Mouse (Mus musculus) cortical plate, adult 2 months (tissue): ENCODE measurements around the gene Hoxa13.

Experiments used
- CTCF ChIP-seq: fragments of 200-500 bp; IDR thresholded peaks from 2 replicates; pipeline ENCODE4 v1.5.1; 2011; ENCODE audit warnings: mild to moderate bottlenecking, control low read depth, low read length; ENCODE audit not compliant: insufficient read depth; ENCODE audit errors: extremely low read depth
- POLR2A ChIP-seq: fragments of 200-500 bp; IDR thresholded peaks from 2 replicates; pipeline ENCODE4 v1.6.1; 2011; ENCODE audit warnings: mild to moderate bottlenecking, low read length, control low read depth; ENCODE audit not compliant: insufficient read depth; ENCODE audit errors: extremely low read depth

DNA sequence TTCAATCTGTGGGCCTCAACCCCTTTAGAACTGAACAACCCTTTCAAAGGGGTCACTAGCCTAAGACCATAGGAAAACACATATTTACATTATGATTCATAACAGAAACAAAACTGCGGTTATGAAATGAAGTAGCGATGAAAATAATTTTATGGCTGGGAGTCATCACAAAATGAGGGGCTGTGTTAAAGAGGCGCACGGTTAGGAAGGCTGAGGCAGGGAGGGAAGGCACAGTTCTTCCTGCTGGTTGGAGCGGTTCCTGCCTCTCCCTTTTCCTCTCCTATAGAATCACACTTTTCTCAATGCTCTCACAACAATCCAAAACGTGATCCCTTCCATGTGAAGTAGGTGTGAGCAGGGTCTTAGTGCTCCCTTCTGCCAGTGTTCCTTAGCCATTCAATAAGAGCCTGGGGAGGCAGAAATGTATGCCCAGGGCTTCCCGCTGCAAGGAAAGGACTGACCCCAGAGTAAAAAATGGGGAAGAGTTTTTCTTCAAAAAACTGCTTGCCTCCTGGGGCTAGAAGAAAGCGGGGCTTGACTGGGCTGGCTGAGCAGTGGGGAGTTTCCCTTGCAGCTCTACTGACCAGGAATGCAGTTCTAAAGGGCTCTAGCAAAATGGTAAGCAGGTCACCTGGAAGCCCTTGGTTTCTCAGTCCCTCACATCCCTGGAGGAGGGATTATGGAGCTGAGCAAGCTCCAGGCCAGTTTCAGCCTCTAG is 15.0 kb upstream of the Hoxa13 start:
- TF ChIP-seq CTCF = no peak
- no peak for TF ChIP-seq POLR2A
